Mouse (Mus musculus): Measurements from ENCODE around the gene Hdhd3.

DNA sequence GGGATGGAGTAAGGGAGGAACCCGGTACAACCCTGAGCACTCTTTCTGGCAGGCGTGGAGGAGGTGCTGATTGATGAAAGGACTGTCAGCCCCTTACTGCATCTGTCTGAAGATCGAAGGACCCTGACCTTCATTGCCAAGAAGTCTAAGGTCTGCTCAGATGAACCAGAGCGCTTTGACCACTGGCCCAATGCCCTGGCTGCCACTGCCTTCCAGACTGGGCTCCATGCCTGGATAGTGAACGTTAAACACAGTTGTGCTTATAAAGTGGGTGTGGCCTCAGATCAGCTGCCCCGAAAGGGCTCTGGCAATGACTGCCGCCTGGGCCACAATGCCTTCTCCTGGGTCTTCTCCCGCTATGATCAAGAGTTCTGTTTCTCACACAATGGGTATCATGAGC lies 7.3 kb downstream of the Hdhd3 start:
- TF ChIP-seq CTCF (IDR thresholded peaks at IDR 0.05; ENCODE audit: borderline replicate concordance, control insufficient read depth, extremely low read depth, insufficient read depth, low read length, poor library complexity) = no peak
- no peak for TF ChIP-seq POLR2A (IDR thresholded peaks at IDR 0.05; ENCODE audit: control insufficient read depth, extremely low read depth, insufficient read depth, low read length, poor library complexity)
